Mouse (Mus musculus): Measurements from ENCODE around the gene Tent5c.

- no peak for TF ChIP-seq E2F4 (IDR thresholded peaks at IDR 0.05; ENCODE audit: insufficient read depth)
- TF ChIP-seq POLR2A (IDR thresholded peaks at IDR 0.05; ENCODE audit: insufficient read length, low read depth): no peak
- no peak for TF ChIP-seq USF1 (IDR thresholded peaks at IDR 0.05; ENCODE audit: low read depth)
- no peak for TF ChIP-seq MYOD1 (IDR thresholded peaks at IDR 0.05; ENCODE audit: control insufficient read depth in 1 of 3, insufficient read length in 2 of 3, low read depth in 2 of 3)
- no peak for TF ChIP-seq CEBPB (IDR thresholded peaks at IDR 0.05; ENCODE audit: insufficient read depth, poor library complexity, severe bottlenecking)
- no peak for TF ChIP-seq SRF (IDR thresholded peaks at IDR 0.05; ENCODE audit: control insufficient read depth, insufficient read length, low read depth)
- no peak for TF ChIP-seq POLR2AphosphoS2 (IDR thresholded peaks at IDR 0.05; ENCODE audit: insufficient read length, low read depth)
Measured at GRCm38 (mm10) chr3:100439088-100439487, 50.0 kb downstream of the Tent5c start.
